Mouse (Mus musculus): ENCODE data around the gene Vldlr. TPM values are rescaled to one million over a fixed set of nuclear protein-coding genes. Genes with fewer than 3 reads are reported as not detected.

Gene Vldlr
- total and polyA plus RNA-seq, 3 experiments: 0.16 TPM; not detected in 2

DNA sequence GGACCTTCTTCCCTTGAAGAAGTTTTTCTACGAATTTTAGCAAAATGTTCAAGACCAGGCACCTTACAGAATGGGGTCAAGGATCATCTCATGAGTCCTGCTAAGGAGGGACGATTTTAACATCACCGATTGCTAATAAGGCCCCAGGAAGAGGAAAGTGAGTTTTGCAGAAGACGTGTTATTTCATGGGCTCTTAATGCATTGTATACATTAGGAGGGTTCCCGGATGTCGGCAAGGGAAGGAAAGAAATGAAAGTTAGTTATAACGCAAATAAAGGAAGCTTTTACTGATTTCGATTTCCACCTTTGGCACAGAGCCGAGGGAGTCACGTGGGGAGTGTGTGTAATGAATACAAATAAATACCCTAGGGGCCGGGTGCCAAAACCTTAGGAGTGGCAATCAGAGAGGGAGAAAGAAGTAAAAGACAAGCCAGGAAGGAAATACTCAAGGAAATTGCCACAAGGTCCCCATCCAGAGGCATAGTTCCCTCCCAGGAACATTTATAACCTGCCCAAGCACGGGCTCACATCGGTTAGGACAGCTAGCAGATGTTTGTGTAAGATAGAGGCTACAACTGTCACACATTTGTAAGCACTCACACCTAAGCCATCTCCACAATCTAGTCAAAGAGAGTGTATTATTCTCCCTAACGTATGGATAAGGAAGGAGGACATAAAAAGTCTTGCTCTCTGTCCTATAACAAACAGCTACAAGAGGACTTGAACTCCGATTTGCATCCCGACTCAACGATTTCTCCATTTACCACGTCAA lies 35.7 kb upstream of the Vldlr start:
- no peak for DNase-seq (ENCODE audit: low spot score)
- TF ChIP-seq GATA1 (IDR thresholded peaks at IDR 0.05; ENCODE audit: borderline replicate concordance, low read length): no peak
- no peak overlapping the region for H3K4me3 ChIP-seq (ENCODE audit: low read depth, low read length)
- no peaks in the 10 kb centered on the region for H3K27me3 ChIP-seq (ENCODE audit: insufficient read depth, low read length)
- ATAC-seq (ENCODE audit: extremely low read depth, insufficient number of reproducible peaks, low FRiP score, poor library complexity, severe bottlenecking): no peak
- H3K9me3 ChIP-seq (replicated peaks): no peaks in the 10 kb centered on the region
- no peaks in the 10 kb centered on the region for H3K4me1 ChIP-seq (ENCODE audit: insufficient read depth, low read depth, low read length)
- no peaks in the 10 kb centered on the region for H3K36me3 ChIP-seq (replicated peaks)

GRCm38 (mm10) chr19:27183511-27183910 lies 32.8 kb upstream of the Vldlr start:
- no peak for TF ChIP-seq TAL1 (conservative IDR thresholded peaks at IDR 0.05; ENCODE audit: low read depth, low read length)
- no peak for TF ChIP-seq CTCF (IDR thresholded peaks at IDR 0.05; ENCODE audit: low read depth, low read length)
- no peak for TF ChIP-seq POLR2AphosphoS5 (IDR thresholded peaks at IDR 0.05; ENCODE audit: insufficient replicate concordance, low read depth, low read length)
- no peak for TF ChIP-seq GATA2 (IDR thresholded peaks at IDR 0.05; ENCODE audit: borderline replicate concordance, low read depth, low read length)
- no peak for TF ChIP-seq GATA1 (IDR thresholded peaks at IDR 0.05; ENCODE audit: borderline replicate concordance, low read length)
- no peaks in the 10 kb centered on the region for H3K4me1 ChIP-seq (ENCODE audit: insufficient read depth, low read depth, low read length)
- DNase-seq (ENCODE audit: low spot score) (no peak), ATAC-seq (ENCODE audit: extremely low read depth, insufficient number of reproducible peaks, low FRiP score, poor library complexity, severe bottlenecking) (no peak)
- no peaks in the 10 kb centered on the region for H3K27me3 ChIP-seq (ENCODE audit: insufficient read depth, low read length)
- H3K4me3 ChIP-seq (ENCODE audit: low read depth, low read length): no peak overlapping the region
- no peaks in the 10 kb centered on the region for H3K36me3 ChIP-seq (replicated peaks)
- no peaks in the 10 kb centered on the region for H3K9me3 ChIP-seq (replicated peaks)

GRCm38 (mm10) chr19:27203711-27204238 lies 12.5 kb upstream of the Vldlr start:
- ATAC-seq (ENCODE audit: extremely low read depth, insufficient number of reproducible peaks, low FRiP score, poor library complexity, severe bottlenecking) (no peak), DNase-seq (ENCODE audit: low spot score) (no peak)
- H3K27me3 ChIP-seq (ENCODE audit: insufficient read depth, low read length): no peaks in the 10 kb centered on the region
- TF ChIP-seq POLR2AphosphoS5 (IDR thresholded peaks at IDR 0.05; ENCODE audit: insufficient replicate concordance, low read depth, low read length): no peak
- no peak for TF ChIP-seq GATA1 (IDR thresholded peaks at IDR 0.05; ENCODE audit: borderline replicate concordance, low read length)
- no peak for TF ChIP-seq GATA2 (IDR thresholded peaks at IDR 0.05; ENCODE audit: borderline replicate concordance, low read depth, low read length)
- no peak for TF ChIP-seq CTCF (IDR thresholded peaks at IDR 0.05; ENCODE audit: low read depth, low read length)
- TF ChIP-seq TAL1 (conservative IDR thresholded peaks at IDR 0.05; ENCODE audit: low read depth, low read length): no peak
- H3K4me3 ChIP-seq (ENCODE audit: low read depth, low read length): no peak overlapping the region
- H3K9me3 ChIP-seq (replicated peaks): no peaks in the 10 kb centered on the region
- no peaks in the 10 kb centered on the region for H3K36me3 ChIP-seq (replicated peaks)
- no peaks in the 10 kb centered on the region for H3K4me1 ChIP-seq (ENCODE audit: insufficient read depth, low read depth, low read length)

DNA sequence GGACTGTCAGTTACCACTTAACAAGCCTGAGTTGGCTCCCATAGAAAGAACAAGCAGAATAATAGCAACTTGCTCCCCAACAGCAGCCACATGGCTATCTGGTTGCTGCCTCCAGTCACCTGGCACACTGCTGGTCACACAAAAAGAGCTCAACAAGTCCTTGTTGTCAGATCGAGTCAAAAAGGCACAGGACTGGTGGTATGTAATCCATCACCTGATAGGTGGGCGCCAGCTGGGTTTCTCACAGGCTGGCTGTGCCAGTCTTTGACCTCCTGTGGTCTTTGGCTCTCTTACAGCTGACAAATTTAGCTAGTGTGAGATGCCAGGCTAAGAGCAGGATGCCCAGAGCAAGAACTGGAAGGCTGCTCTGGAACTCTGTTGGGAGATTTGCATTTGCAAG lies 5.3 kb upstream of the Vldlr start:
- DNase-seq (ENCODE audit: low spot score) (no peak), ATAC-seq (ENCODE audit: extremely low read depth, insufficient number of reproducible peaks, low FRiP score, poor library complexity, severe bottlenecking) (no peak)
- TF ChIP-seq CTCF (IDR thresholded peaks at IDR 0.05; ENCODE audit: low read depth, low read length) (no peak), GATA2 (IDR thresholded peaks at IDR 0.05; ENCODE audit: borderline replicate concordance, low read depth, low read length) (no peak), GATA1 (IDR thresholded peaks at IDR 0.05; ENCODE audit: borderline replicate concordance, low read length) (no peak), POLR2AphosphoS5 (IDR thresholded peaks at IDR 0.05; ENCODE audit: insufficient replicate concordance, low read depth, low read length) (no peak), TAL1 (conservative IDR thresholded peaks at IDR 0.05; ENCODE audit: low read depth, low read length) (no peak)
- 0 out of 2 replicates have a peak, but pooled peaks cover 1% of the 10 kb centered on the region for H3K9me3 ChIP-seq (replicated peaks)
- H3K36me3 ChIP-seq (replicated peaks): no peaks in the 10 kb centered on the region
- H3K4me3 ChIP-seq (ENCODE audit: low read depth, low read length): no peak overlapping the region
- no peaks in the 10 kb centered on the region for H3K27me3 ChIP-seq (ENCODE audit: insufficient read depth, low read length)
- no peaks in the 10 kb centered on the region for H3K4me1 ChIP-seq (ENCODE audit: insufficient read depth, low read depth, low read length)

- H3K4me3 ChIP-seq (ENCODE audit: low read depth, low read length): no peak overlapping the region
- ATAC-seq (ENCODE audit: extremely low read depth, insufficient number of reproducible peaks, low FRiP score, poor library complexity, severe bottlenecking): no peak
- TF ChIP-seq TAL1 (conservative IDR thresholded peaks at IDR 0.05; ENCODE audit: low read depth, low read length): no peak
- TF ChIP-seq GATA1 (IDR thresholded peaks at IDR 0.05; ENCODE audit: borderline replicate concordance, low read length): no peak
- no peak for TF ChIP-seq CTCF (IDR thresholded peaks at IDR 0.05; ENCODE audit: low read depth, low read length)
- no peak for TF ChIP-seq GATA2 (IDR thresholded peaks at IDR 0.05; ENCODE audit: borderline replicate concordance, low read depth, low read length)
- TF ChIP-seq POLR2AphosphoS5 (IDR thresholded peaks at IDR 0.05; ENCODE audit: insufficient replicate concordance, low read depth, low read length): no peak
- no peak for DNase-seq (ENCODE audit: low spot score)
- no peaks in the 10 kb centered on the region for H3K36me3 ChIP-seq (replicated peaks)
- H3K9me3 ChIP-seq (replicated peaks): peaks cover 26% of the 10 kb centered on the region
- no peaks in the 10 kb centered on the region for H3K4me1 ChIP-seq (ENCODE audit: insufficient read depth, low read depth, low read length)
- no peaks in the 10 kb centered on the region for H3K27me3 ChIP-seq (ENCODE audit: insufficient read depth, low read length)
Observed at GRCm38 (mm10) chr19:27215596-27215995, 688 bp upstream of the Vldlr start.

DNA sequence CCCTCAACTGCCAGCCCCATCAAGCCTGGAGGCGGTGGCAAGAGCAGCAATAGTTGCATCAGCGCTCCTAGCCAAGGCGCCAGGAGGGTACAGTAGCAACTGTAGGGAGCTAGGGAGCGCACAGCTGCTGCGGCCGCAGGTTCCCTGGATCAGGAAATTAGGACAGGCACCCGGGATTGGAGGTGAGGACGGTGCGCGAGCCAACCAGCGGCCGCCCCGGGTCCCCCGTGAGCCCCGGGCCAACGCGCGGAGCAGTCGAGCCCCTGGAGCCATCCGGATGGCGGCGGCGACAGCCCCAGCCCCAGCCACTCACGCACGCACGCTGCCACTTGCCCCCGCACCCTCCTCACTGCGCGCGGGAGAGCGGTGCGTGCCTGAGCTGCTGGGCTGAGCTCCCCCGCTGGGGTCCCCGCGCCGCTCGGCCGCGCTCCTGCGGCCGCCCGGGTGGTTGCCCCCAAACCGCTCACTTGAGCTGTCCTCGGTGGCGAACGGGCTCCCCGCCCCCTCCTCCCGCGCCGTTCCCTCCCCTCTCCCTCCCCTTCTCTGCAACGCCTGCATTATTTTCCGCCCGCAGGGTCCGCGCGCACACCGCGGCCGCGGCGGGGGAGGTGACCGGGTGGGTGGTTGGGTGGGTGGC lies 601 bp downstream of the Vldlr start:
- ATAC-seq (ENCODE audit: extremely low read depth, insufficient number of reproducible peaks, low FRiP score, poor library complexity, severe bottlenecking) (no peak), DNase-seq (ENCODE audit: low spot score) (no peak)
- Histone ChIP-seq H3K36me3 (replicated peaks) (no peaks in the 10 kb centered on the region), H3K9me3 (replicated peaks) (peaks cover 26% of the 10 kb centered on the region), H3K4me1 (ENCODE audit: insufficient read depth, low read depth, low read length) (no peaks in the 10 kb centered on the region), H3K4me3 (ENCODE audit: low read depth, low read length) (no peak overlapping the region), H3K27me3 (ENCODE audit: insufficient read depth, low read length) (no peaks in the 10 kb centered on the region)
- no peak for TF ChIP-seq POLR2AphosphoS5 (IDR thresholded peaks at IDR 0.05; ENCODE audit: insufficient replicate concordance, low read depth, low read length)
- no peak for TF ChIP-seq GATA1 (IDR thresholded peaks at IDR 0.05; ENCODE audit: borderline replicate concordance, low read length)
- TF ChIP-seq CTCF (IDR thresholded peaks at IDR 0.05; ENCODE audit: low read depth, low read length): no peak
- TF ChIP-seq TAL1 (conservative IDR thresholded peaks at IDR 0.05; ENCODE audit: low read depth, low read length): no peak
- no peak for TF ChIP-seq GATA2 (IDR thresholded peaks at IDR 0.05; ENCODE audit: borderline replicate concordance, low read depth, low read length)

Data from G1E (cell line).